Mouse (Mus musculus) inflammation-experienced regulatory T-cells, adult 6 months (primary cell): ENCODE data around the gene Olfr557. TPM values are rescaled to one million over a fixed set of nuclear protein-coding genes. Genes with fewer than 3 reads are reported as not detected.

Experiments used
- ATAC-seq: one replicate; pipeline ENCODE4 v1.8.0; 2017
- polyA plus RNA-seq, 3 experiments: library from polyadenylated mRNA; unstranded; fragments of 100-300 nt; shearing (Covaris generic); gene quantifications; one replicate each; pipeline ENCODE4 v1.2.1; 2017

The Olfr557 gene
- not detected for polyA plus RNA-seq

DNA sequence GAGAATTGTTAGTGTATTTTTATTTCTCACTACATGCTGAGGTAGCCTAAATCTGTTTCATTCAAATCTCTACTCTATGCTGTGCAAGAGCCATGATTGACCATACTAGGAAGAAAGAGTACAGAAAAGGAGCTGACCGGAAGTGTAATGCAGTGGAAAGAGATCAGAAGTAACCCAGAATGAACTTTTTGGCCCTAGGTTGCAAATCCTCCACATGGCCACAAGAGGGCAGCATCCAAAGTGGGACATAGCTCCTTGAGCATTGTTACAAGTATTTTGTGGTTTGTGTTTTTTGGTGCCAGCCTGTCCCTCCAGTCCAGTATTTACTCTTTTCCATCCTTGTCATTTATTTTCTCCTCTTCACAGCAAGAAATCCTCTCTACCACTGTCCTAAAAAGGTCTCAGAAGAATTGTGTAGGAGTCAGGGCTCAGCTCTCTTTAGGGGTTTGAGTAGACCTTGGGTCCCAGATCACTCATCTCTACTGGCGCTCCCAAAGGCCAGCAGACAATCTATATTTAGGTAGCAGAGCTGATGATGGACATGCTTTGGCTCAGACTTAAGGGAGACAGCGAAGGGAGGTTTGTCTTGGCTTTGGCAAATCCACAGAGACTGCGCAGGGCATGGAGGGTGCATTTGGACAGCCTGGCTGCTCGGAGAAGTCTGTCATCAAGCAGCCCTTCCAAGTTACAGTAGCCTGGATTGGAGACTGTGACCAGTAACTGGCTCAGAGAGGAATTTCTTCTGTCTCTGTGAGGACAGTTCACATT lies at the start of gene Olfr557:
TSS of gene Olfr557 (plus strand) at position 553 of the 768 bp plus-strand sequence.
- peak; percentile 32 for ATAC-seq

DNA sequence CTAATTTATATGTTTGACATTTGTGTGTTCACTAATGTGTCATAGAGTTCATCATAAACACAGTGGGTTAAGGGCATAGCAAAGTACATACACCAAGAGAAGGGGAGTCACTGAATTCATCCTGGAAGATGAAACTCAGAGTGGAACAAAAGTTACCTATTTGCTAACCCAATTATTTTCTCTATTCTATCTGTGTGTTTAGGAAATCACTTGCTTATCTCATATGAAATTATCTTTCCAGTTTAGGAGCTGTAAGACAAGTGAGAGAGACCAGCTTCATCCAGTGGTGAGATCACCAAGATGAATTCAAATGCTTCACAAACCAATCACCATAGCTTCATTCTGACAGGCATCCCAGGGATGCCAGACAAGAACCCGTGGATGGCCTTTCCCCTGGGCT lies 37.2 kb upstream of the Olfr557 start, which contains the start of gene Olfr555:
TSS of gene Olfr555 (plus strand) at position 301 of the 400 bp plus-strand sequence.
- ATAC-seq: no peak

DNA sequence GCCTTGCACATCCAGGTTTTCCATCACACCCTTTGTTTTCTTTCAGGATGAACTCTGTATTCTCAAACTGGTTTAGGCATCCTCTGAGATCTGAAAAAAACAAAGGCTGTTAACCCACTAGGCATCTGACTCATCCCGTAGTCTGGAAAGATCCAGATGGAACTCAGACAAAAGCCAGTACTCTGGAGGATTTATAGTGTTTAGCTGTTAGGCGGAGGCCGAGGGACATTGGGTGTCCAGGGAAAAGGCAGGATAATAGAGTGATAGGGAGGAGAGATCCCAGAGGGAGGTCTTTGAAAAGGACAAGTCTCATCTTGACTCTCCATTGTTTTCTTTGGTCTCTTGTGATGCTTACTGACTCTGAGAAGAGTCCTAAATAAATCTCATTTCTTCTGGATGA lies 31.1 kb upstream of the Olfr557 start, which contains the start of gene Olfr556:
TSS of gene Olfr556 (plus strand) at position 301 of the 400 bp plus-strand sequence.
- no peak for ATAC-seq

DNA sequence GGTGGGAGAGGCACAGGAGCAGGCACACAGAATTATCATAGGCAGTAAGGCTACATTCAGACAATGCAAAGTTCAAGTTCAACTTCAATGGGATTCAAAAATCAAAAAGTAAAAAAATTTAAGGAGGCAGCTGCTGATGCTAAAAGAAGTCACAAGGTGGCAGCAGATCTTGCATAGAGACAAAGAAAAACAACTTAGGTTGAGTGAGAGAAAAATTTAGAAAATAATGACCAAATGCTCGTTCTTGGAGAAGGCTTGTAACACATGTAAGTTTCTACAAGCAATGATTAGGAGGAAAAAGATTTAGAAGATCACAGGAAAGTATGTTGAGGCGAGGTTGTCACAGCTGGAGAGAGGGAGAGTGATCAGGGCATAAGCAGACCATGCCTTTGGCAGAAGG lies 30.3 kb upstream of the Olfr557 start:
- no peak for ATAC-seq

DNA sequence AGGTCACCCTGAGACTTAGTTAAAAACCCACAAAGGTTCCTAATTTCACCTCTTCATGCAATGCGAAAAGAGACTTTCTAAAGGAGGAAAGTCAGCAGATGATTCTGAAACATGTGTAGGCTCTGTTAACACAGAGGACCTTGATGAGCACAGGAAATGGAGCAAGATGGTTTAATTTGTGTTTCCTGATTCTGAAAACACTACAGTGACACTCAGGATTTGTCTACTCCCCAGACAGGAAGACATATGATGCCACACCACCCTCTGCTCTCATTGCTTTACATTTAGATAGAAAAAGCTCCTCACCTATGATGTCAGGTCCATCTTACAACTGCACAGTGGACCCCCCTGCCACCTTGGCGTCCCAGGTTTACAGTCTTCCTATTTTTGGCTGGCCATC lies 19.5 kb upstream of the Olfr557 start:
- no peak for ATAC-seq

DNA sequence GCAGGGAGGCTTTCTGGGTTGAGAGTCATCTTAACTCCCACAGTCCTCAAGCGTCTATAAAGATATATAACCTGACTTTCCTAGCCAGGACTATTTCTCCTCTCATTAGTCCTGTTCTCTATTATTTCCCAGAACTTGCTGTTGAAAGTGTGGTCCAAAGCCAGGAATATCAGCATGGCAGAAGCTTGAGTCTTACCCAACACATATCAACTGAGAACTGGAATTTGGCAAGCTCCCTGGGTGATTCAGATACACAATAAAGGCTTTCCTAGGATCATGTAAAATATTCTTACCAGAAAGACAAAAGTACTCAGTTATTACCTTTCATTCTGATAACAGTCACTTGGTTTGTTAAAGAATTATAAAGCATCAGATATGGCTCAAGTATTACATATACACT lies 13.8 kb upstream of the Olfr557 start:
- no peak for ATAC-seq

DNA sequence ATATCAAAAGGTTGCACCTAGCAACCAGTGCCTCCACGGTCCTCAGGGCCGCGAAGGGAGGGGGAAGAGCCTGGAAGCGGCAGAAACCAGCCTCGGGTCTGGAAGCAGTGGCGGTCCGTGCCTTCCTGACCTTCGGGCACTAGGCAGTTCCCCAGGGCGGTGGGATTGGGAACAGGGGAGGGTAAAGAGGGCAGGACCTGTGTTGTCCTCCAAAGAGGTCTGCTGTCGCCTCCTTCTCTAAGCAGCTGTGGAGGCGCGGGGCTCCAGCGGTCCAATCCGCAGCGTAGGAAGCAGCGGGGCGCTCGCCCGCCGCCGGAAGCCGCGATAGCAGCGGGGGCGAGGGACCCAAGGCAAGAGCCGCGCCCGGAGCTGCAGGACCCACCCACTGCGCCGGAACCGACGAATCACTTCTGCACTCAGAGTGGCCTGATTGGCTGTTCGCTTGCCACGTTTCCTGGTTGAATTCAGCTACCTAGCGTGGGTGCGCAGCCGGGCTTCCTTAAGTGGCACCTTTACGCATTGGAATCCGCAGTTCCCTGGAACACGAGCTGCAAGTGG lies 8.7 kb upstream of the Olfr557 start, which contains the start of gene Trim68:
TSS of gene Trim68 (minus strand) at position 384 of the 558 bp plus-strand sequence.
- ATAC-seq: peak; percentile 99

DNA sequence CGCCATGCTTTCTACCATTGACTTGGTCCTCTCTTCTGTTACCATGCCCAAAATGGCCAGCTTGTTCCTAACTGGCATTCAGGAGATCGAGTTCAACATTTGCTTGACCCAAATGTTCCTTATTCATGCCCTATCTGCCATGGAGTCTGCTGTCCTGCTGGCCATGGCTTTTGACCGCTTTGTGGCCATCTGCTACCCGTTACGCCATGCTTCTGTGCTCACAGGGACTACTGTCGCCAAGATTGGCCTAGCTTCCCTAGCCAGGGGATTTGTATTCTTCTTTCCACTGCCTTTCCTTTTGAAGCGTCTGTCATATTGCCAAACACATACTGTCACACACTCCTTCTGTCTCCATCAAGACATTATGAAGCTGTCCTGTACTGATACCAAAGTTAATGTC lies 2.8 kb downstream of the Olfr557 start:
- no peak for ATAC-seq

DNA sequence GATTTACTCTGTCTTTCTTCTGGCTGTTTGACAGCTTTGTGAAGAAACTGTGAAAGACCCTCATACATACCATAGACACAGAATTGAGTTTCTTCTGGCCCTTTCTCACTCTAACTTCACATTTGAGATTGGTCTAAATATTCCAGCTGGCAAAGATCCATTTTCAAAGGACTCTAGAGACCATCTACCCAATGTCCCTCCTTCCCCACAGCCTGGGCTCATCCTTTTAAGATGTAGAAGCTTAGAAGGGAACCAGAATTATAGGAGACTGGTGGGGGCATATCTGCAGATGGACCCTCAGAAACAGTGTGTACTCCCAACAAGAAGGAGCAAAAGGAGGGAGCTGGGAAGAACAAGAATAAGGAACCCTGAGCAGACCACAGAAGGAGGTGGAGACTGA lies 6.2 kb downstream of the Olfr557 start, which contains the start of gene Olfr558:
TSS of gene Olfr558 (plus strand) at position 301 of the 400 bp plus-strand sequence.
- no peak for ATAC-seq

DNA sequence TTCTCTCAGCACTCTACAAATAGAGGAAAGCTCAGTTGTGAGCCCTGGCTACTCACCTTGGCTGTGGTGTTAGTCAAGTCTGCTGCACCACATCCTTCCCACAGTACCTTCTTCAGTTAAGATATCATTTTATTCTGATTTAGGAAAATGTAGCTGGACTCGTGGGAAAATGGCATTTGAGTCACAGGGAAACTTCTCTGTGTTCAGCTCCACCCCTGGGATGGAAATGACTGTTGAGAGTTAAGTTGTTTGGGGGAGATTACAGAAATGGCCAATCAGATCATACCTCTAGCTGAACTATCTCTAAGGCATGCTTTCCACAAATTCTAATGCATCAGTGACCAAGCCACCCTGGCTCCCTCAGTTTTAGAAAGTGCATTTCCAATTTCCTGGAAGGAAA lies 23.3 kb downstream of the Olfr557 start, which contains the start of gene Olfr33:
TSS of gene Olfr33 (minus strand) at position 101 of the 400 bp plus-strand sequence.
- ATAC-seq: no peak

DNA sequence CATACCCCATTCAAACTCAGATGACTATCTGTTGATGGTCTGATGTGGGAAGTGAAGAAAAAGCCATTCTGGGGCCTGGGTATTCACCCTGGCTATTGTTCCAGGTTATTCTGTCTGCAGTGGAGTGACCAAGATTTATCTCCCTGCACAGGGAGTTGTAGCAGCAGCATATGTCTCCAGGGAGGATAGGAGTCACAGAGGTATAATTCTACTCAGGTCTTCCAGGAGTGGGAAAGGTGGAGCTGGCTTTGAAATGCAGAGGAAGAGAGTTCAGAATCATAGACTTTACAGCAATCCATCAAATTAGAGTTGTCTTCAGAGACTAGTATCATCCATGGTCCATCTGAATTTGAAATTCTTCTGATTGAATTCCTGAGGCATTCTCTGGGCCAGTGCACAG lies 31.7 kb downstream of the Olfr557 start, which contains the start of gene Olfr559:
TSS of gene Olfr559 (minus strand) at position 101 of the 400 bp plus-strand sequence.
- no peak for ATAC-seq

DNA sequence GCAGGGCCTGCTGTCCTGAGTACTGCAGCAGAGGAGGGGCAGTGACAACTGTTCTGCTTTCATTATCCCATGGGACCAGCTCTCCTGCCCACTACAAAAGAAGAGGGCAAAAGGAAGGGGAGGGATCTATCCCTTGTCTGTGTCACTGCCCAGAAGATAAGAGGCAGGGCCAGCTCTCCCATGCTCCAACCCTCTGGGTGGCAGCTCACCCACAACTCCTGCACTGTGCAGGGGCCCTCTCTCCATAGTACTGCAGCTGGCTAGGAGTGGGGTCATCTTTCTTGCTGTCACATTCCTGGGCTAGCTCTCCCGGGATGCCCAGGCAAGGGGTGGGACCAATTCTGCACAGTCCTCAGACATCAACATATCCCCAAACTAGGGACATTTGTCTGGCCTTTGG lies 38.1 kb downstream of the Olfr557 start:
- ATAC-seq: no peak

DNA sequence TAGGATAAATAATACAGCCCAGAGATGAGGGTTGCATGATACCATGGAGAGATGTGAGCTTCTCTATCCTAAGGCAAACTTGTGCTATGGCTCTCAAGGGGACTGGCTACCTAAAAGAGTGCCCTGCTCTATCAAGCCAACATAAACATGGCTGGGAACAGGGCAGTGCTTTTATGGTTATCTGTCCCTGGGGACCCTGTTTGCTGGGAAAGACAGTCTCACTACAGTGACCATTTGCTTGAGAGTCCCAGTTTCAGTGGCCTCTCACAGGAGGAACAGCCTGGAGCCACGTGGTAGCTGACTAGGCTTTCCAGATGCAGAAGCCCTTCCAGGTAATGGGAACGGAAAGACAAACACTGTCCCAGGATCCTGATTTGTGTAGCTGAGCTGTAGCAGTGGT lies 42.0 kb downstream of the Olfr557 start:
- ATAC-seq: no peak

Other genes starting within 250 kb of the Olfr557 start
- gene Olfr543, start 214.2 kb upstream of the Olfr557 start, polyA plus RNA-seq: under 1 TPM in 1 of 3 experiments, not detected in 2; 0.41 TPM
- not detected for gene Olfr544, start 207.6 kb upstream of the Olfr557 start, polyA plus RNA-seq
- not detected for gene Olfr545, start 196.3 kb upstream of the Olfr557 start, polyA plus RNA-seq
- not detected for gene Olfr547, start 161.2 kb upstream of the Olfr557 start, polyA plus RNA-seq
- gene Olfr548-ps1, start 155.0 kb upstream of the Olfr557 start, polyA plus RNA-seq: not detected
- gene Olfr549, start 146.0 kb upstream of the Olfr557 start, polyA plus RNA-seq: not detected
- gene Trim21, start 130.4 kb upstream of the Olfr557 start, polyA plus RNA-seq: 10 to 100 TPM in 1 of 3 experiments, 1 to 10 TPM in 2; 7.8 to 10.0 (median 9.7) TPM
- under 1 TPM in 1 of 3 experiments, not detected in 2; 0.15 TPM for gene Olfr550, start 124.5 kb upstream of the Olfr557 start, polyA plus RNA-seq
- gene Olfr551, start 104.0 kb upstream of the Olfr557 start, polyA plus RNA-seq: under 1 TPM in 1 of 3 experiments, not detected in 2; 0.12 TPM
- not detected for gene Olfr552, start 98.1 kb upstream of the Olfr557 start, polyA plus RNA-seq
- not detected for gene Olfr553, start 77.7 kb upstream of the Olfr557 start, polyA plus RNA-seq
- not detected for gene Olfr554, start 57.5 kb upstream of the Olfr557 start, polyA plus RNA-seq
- gene Olfr555, start 37.1 kb upstream of the Olfr557 start, polyA plus RNA-seq: not detected
- under 1 TPM in 1 of 3 experiments, not detected in 2; 0.15 TPM for gene Olfr556, start 31.0 kb upstream of the Olfr557 start, polyA plus RNA-seq
- 10 to 100 TPM in 2 of 3 experiments, 1 to 10 TPM in 1; 7.5 to 16.1 (median 15.7) TPM for gene Trim68, start 8.6 kb upstream of the Olfr557 start, polyA plus RNA-seq
- gene Olfr558, start 6.3 kb downstream of the Olfr557 start, polyA plus RNA-seq: not detected
- not detected for gene Olfr33, start 23.2 kb downstream of the Olfr557 start, polyA plus RNA-seq
- gene Olfr559, start 31.6 kb downstream of the Olfr557 start, polyA plus RNA-seq: not detected
- not detected for gene Olfr560, start 63.5 kb downstream of the Olfr557 start, polyA plus RNA-seq
- gene Olfr78, start 63.6 kb downstream of the Olfr557 start, polyA plus RNA-seq: not detected
- not detected for gene Olfr561, start 75.3 kb downstream of the Olfr557 start, polyA plus RNA-seq
- not detected for gene Olfr564, start 107.6 kb downstream of the Olfr557 start, polyA plus RNA-seq
- not detected for gene Olfr566, start 162.9 kb downstream of the Olfr557 start, polyA plus RNA-seq
- not detected for gene Olfr568, start 181.2 kb downstream of the Olfr557 start, polyA plus RNA-seq
- not detected for gene Olfr569, start 195.0 kb downstream of the Olfr557 start, polyA plus RNA-seq
- gene Olfr570, start 198.7 kb downstream of the Olfr557 start, polyA plus RNA-seq: not detected
- not detected for gene Olfr571, start 221.6 kb downstream of the Olfr557 start, polyA plus RNA-seq
- gene Olfr572, start 228.5 kb downstream of the Olfr557 start, polyA plus RNA-seq: not detected
- gene Olfr573-ps1, start 246.7 kb downstream of the Olfr557 start, polyA plus RNA-seq: not detected